Mouse (Mus musculus) heart, postnatal 10 days (tissue): ENCODE results near the gene Ctps. TPM values are rescaled to one million over a fixed set of nuclear protein-coding genes. Genes with fewer than 3 reads are reported as not detected.

Experiments used
- DNase-seq, 2 experiments: peaks; one replicate each; pipeline ENCODE4 v3.0.0; 2021
- intact Hi-C: fragments of 180-260 bp; cut with DNase I; formaldehyde crosslinking; loops from one replicate; pipeline ENCODE4 v1.15.1; 2025
- total RNA-seq, 2 experiments: library from RNA; stranded (reverse); gene quantifications; 2 replicates each; pipeline ENCODE4 v1.2.3; 2021

Ctps gene
- total RNA-seq, 2 experiments from 2014 or later, result 44.2 to 66.0 TPM

GRCm38 (mm10) chr4:120571691-120572090, 1.6 kb upstream of the Ctps start:
- no peak for DNase-seq
- intact Hi-C loops, result no loop called here

DNA sequence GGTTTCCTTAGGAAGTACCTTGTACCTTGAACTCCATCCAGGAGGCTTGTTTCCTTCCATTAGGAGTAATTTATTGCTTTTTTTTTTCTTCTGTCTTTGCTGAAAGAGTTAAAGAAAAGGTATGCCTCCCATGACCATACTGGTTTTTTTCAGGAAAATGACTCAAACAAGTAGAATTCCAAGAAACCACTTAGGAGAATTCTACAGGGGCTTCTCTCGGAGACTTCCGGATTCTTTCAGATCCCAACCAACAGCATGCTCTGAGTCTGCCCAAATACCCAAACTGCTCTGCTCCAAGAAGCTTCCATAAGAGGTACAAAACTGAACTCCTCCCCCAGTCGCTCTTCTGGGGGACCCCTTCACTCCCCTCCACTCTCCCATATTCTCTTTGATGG, 991 bp upstream of the Ctps start:
- no peak for DNase-seq
- intact Hi-C loops, result no loop called here

GRCm38 (mm10) chr4:120570438-120571069, 478 bp upstream of the Ctps start:
- DNase-seq, result no peak
- intact Hi-C loops, result no loop called here

- intact Hi-C loops, result no loop called here
These were observed 1.1 kb downstream of the Ctps start for GRCm38 (mm10) chr4:120569025-120569424.

GRCm38 (mm10) chr4:120568005-120568404, 2.1 kb downstream of the Ctps start:
- intact Hi-C loops, result no loop called here
- DNase-seq, result peak; percentile 60 to 70

More at GRCm38 (mm10) chr4:120569025-120569424, 1.1 kb downstream of the Ctps start:
- DNase-seq, result peak; percentile 29 to 40

- DNase-seq, result no peak
- intact Hi-C loops, result no loop called here
These were observed 4.3 kb downstream of the Ctps start for GRCm38 (mm10) chr4:120565726-120566125.

DNA sequence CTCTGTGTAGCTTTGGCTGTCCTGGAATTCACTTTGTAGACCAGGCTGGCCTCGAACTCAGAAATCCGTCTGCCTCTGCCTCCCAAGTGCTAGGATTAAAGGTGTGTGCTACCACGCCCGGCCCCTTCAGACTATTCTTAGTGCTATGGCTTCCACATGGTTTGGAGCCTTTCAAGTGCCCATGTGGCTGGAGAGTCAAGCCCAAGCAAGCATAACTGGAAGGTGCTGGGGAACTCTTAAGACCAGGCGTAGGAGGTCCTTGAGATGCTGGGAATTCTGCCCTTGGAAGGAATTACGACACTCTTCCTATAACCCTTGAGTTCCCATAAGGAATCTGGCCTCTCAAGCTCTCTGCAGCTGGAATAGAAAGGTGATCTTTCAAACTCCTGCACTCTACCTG, 13.5 kb downstream of the Ctps start:
- DNase-seq, result no peak
- intact Hi-C loops, result no loop called here

GRCm38 (mm10) chr4:120544896-120545295, 25.2 kb downstream of the Ctps start:
- no peak for DNase-seq
- intact Hi-C loops, result no loop called here

- DNase-seq, result no peak
- intact Hi-C loops, result no loop called here
These were observed 31.4 kb downstream of the Ctps start for GRCm38 (mm10) chr4:120538664-120539063.

- intact Hi-C loops, result no loop called here
- DNase-seq, result no peak
These were observed 38.1 kb downstream of the Ctps start, which contains the start of gene Slfnl1 for GRCm38 (mm10) chr4:120531986-120532385. Slfnl1 (plus strand) TSS chr4:120532231.

DNA sequence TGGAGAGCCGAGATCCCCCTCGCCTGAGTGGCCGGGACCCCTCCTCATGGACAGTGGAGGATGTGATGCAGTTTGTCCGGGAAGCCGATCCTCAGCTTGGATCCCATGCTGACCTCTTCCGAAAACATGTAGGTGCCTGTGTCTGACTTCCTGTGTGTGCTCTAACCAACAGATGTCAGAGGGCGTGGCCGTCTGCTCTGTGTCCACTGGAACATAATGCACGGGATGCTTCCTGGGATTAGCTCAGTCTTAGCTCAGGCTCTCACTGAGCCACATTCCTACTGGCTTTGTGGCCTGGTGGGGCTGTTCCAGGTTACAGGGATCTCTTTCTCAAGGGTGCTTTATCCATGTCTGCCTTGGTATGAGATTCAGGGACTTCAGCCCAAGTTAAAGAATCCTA, 41.9 kb downstream of the Ctps start:
- intact Hi-C loops, result no loop called here
- no peak for DNase-seq

DNA sequence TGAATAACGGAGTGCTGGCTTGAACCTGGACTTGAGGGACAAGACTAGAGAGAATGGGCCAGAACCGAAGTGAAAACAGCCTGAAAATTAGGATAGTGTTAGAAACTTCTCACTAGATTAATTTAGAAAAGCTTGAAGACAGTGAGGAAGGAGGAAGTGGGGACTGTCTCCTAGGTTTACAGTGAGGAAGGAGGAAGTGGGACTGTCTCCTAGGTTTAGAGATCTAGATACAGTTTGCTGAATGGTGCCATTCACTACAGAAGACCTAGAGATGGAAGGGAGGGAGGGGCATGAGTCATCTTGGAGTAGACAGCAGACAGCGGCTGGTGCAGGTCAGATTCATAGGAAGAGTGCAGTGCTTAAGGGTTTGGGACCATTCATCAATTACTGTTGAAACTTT, 47.0 kb downstream of the Ctps start:
- DNase-seq, result no peak
- intact Hi-C loops, result no loop called here

- intact Hi-C loops, result no loop called here
These were observed 47.7 kb downstream of the Ctps start for GRCm38 (mm10) chr4:120522351-120522750.

GRCm38 (mm10) chr4:120521761-120522160, 48.3 kb downstream of the Ctps start:
- DNase-seq, result no peak
- intact Hi-C loops, result no loop called here

More at GRCm38 (mm10) chr4:120522351-120522750, 47.7 kb downstream of the Ctps start:
- no peak for DNase-seq

GRCm38 (mm10) chr4:120517335-120517734, 52.7 kb downstream of the Ctps start:
- DNase-seq, result peak; percentile 17 to 23
- intact Hi-C loops, result loop anchor here (5.0 kb wide), 1 partner anchor 130 kb away; no protein-coding TSS in a partner anchor

DNA sequence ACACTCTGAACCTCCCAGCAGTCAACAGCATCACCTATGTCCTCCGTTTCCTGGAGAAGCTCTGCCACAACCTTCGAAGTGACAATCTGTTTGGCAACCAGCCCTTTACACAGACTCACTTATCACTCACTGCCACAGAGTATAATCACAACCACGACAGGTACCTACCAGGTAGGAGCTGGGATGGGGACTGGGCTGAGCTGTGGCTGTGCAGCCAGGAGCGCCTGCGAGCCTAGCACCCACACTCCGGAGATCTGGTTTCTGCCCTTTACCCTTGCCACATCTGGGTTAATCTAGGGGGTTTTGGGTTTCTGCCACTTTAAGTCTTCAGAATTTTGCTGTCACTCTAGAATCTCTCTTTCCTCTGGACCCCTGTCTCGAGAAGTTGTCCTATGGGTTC, 53.2 kb downstream of the Ctps start:
- DNase-seq, result no peak
- intact Hi-C loops, result loop anchor here (5.0 kb wide), 1 partner anchor 130 kb away; no protein-coding TSS in a partner anchor

GRCm38 (mm10) chr4:120516491-120516890, 53.6 kb downstream of the Ctps start:
- intact Hi-C loops, result loop anchor here (5.0 kb wide), 1 partner anchor 129 kb away; no protein-coding TSS in a partner anchor
- DNase-seq, result no peak

- no peak for DNase-seq
- intact Hi-C loops, result no loop called here
These were observed 55.7 kb downstream of the Ctps start for GRCm38 (mm10) chr4:120514366-120514765.

DNA sequence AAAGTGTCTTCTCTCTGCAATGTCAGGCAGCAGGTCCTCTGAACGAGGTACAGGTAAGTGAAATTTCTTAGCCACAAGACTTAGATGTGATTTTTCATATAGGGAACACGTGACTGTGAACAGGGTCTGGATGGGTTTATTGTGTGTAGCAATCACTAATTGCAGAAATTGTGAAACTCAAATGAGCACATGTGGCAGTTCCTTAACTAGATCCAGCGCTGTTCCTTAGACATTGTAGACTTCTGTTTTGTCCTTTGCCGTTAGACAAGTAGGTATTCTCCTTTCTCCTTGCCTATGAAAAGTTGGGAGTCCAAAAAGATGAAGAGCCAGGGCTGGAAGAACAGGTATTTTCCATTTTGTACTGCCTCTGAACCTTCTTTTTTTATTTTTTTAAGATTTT, 58.9 kb downstream of the Ctps start:
- intact Hi-C loops, result no loop called here
- DNase-seq, result no peak

- no peak for DNase-seq
- intact Hi-C loops, result no loop called here
These were observed 63.1 kb downstream of the Ctps start for GRCm38 (mm10) chr4:120506955-120507354.
